Mouse (Mus musculus) cerebellum, adult 2 months (tissue): Measurements from ENCODE around the gene 4922502D21Rik.

Source experiments
- CTCF ChIP-seq: fragments of 200-500 bp; IDR thresholded peaks from 2 replicates; pipeline ENCODE4 v1.5.1; 2011; ENCODE audit warnings: low read depth, mild to moderate bottlenecking, control low read depth, low read length, moderate library complexity, borderline replicate concordance; ENCODE audit not compliant: insufficient read depth
- POLR2A ChIP-seq: fragments of 200-500 bp; IDR thresholded peaks from 2 replicates; pipeline ENCODE4 v1.6.1; 2011; ENCODE audit warnings: low read length, control low read depth, borderline replicate concordance; ENCODE audit not compliant: insufficient read depth

DNA sequence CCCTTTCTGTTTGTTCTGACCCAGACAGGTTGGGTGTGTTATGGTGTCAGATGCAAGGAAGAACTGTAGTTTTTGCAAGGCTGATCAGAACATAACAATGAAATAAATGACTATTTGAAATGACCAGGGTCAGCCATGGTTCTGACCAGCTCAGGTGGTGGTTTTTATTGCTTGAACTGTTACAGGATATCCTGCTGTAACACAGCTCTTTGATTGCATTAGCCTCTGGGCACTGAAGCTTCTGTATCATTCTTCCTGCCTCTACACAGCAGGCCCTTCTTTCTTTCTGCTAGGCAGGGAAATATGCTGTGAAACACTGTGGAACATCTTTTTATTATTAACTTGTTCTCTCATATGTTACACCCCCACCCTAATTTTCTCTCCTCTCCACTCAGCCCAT is 24.8 kb upstream of the 4922502D21Rik start:
- TF ChIP-seq POLR2A (no peak), CTCF (no peak)
